Mouse (Mus musculus) liver, embryonic 12.5 days (tissue): ENCODE data around the gene 1700019D03Rik. TPM values are rescaled to one million over a fixed set of nuclear protein-coding genes. Genes with fewer than 3 reads are reported as not detected.
A peak's percentile ranks its signal among the peaks of the same experiment; 100 is the strongest.

Experiments used
- ATAC-seq: fragments of 200-750 bp; cut with Nextera tagmentation; 2 replicates; pipeline ENCODE4 v1.8.0; 2017; ENCODE audit warnings: moderate number of reproducible peaks, mild to moderate bottlenecking, moderate library complexity
- H3K27ac ChIP-seq: fragments of 300-500 bp; sonication (generic); 2 replicates; pipeline ENCODE4 v1.5.1; 2016; ENCODE audit warnings: mild to moderate bottlenecking
- H3K27me3 ChIP-seq: fragments of 300-500 bp; sonication (generic); replicated peaks from 2 replicates; pipeline ENCODE4 v1.6.1; 2016; ENCODE audit warnings: mild to moderate bottlenecking, moderate library complexity
- H3K36me3 ChIP-seq: fragments of 300-500 bp; sonication (generic); 2 replicates; pipeline ENCODE4 v1.6.1; 2016; ENCODE audit warnings: mild to moderate bottlenecking, moderate library complexity
- H3K4me1 ChIP-seq: fragments of 300-500 bp; sonication (generic); 2 replicates; pipeline ENCODE4 v1.6.1; 2016
- H3K4me2 ChIP-seq: fragments of 300-500 bp; sonication (generic); 2 replicates; pipeline ENCODE4 v1.6.1; 2016; ENCODE audit warnings: mild to moderate bottlenecking, moderate library complexity
- H3K4me3 ChIP-seq: fragments of 300-500 bp; sonication (generic); 2 replicates; pipeline ENCODE4 v1.5.1; 2016; ENCODE audit warnings: mild to moderate bottlenecking, moderate library complexity
- H3K9ac ChIP-seq: fragments of 300-500 bp; sonication (generic); 2 replicates; pipeline ENCODE4 v1.6.1; 2016; ENCODE audit warnings: mild to moderate bottlenecking, moderate library complexity
- H3K9me3 ChIP-seq: fragments of 300-500 bp; sonication (generic); replicated peaks from 2 replicates; pipeline ENCODE4 v1.6.1; 2016; ENCODE audit warnings: mild to moderate bottlenecking, moderate library complexity
- WGBS: fragments of 180-500 bp; shearing (Covaris S2); methylation state at CpG from one replicate; pipeline ENCODE4 v1.1.7; 2016; ENCODE audit not compliant: insufficient replicate concordance; 5-methylcytosine and 5-hydroxymethylcytosine counted together
- polyA plus RNA-seq: library from polyadenylated mRNA; unstranded; fragments of >200 nt; fragmentation: Nextera tagmentation; extraction: Ambion mirVana; gene quantifications from 2 replicates; pipeline ENCODE4 v1.2.1, GENCODE M21; 2016

Gene 1700019D03Rik
- 7.5 and 8.0 TPM in 2 replicates for polyA plus RNA-seq

DNA sequence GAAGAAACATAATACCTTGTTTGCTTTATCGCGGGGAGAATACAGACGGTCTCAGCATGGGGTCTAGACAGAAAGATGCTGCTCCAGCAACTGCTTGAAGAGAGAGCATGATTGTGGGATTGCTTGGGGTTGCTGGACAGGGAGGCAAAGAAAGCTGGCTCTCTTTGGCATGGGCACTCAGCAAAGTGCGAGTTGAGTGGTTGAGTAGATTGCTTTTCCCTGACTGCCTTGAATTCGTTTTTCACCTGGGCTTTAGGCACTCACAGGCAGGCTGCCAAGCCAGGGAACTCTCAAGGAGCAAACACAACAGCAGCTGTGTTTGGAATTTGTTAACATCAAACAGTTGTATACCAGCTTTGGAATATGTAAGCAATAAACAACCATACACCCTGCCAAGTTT lies at the start of gene 1700019D03Rik:
Gene 1700019D03Rik (minus strand): TSS at position 101 of the 400 bp plus-strand sequence.
- Histone ChIP-seq H3K4me1 (no peaks in the 10 kb centered on the region), H3K27me3 (no peaks in the 10 kb centered on the region), H3K27ac (no peak within 1 kb of the TSS), H3K9me3 (no peaks in the 10 kb centered on the region), H3K9ac (no peak within 1 kb of the TSS), H3K4me3 (no peak within 1 kb of the TSS), H3K36me3 (no peaks in the 10 kb centered on the region), H3K4me2 (no peak within 1 kb of the TSS)
- no peak for ATAC-seq
- WGBS, result 50% methylated on average over 5 of the region's 5 CpGs

GRCm38 (mm10) chr1:53063921-53064320 lies 43.9 kb upstream of the 1700019D03Rik start:
- no peak for ATAC-seq
- WGBS, result 70% methylated on average over 4 of the region's 4 CpGs
- Histone ChIP-seq H3K27me3 (no peaks in the 10 kb centered on the region), H3K9ac (no peak overlapping the region), H3K27ac (no peak overlapping the region), H3K9me3 (no peaks in the 10 kb centered on the region), H3K36me3 (no peaks in the 10 kb centered on the region), H3K4me1 (no peaks in the 10 kb centered on the region), H3K4me2 (no peak overlapping the region), H3K4me3 (no peak overlapping the region)

- Histone ChIP-seq H3K27me3 (no peaks in the 10 kb centered on the region), H3K4me1 (no peaks in the 10 kb centered on the region), H3K27ac (no peak overlapping the region), H3K4me3 (no peak overlapping the region), H3K9me3 (no peaks in the 10 kb centered on the region), H3K36me3 (no peaks in the 10 kb centered on the region), H3K9ac (no peak overlapping the region), H3K4me2 (no peak overlapping the region)
- WGBS, result 68% methylated on average over 13 of the region's 13 CpGs
- ATAC-seq, result no peak
These were observed 42.1 kb upstream of the 1700019D03Rik start for GRCm38 (mm10) chr1:53061871-53062608.

DNA sequence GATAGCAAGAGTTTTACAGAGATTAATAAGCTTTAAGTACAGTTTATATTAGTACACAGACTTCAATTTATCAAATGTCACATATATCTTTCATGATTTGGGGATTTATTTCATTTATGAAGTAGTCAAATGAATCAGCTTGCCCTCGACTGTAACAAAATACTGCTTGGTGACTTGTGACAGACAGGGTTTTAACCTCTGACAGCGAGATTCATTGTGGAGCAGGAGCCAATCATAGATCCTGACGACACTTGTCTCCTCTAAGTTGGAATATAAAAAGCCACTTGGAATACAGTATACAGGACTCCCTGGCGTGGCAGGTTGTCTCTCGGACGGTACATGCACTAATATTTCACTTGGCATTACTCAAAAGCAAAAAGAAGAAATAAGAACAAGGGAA lies 41.4 kb upstream of the 1700019D03Rik start, which contains the start of gene Mstn:
Gene Mstn (plus strand): TSS at position 301 of the 400 bp plus-strand sequence.
- 64% methylated on average over 6 of the region's 6 CpGs for WGBS
- no peak for ATAC-seq
- Histone ChIP-seq H3K4me2 (no peak within 1 kb of the TSS), H3K36me3 (no peaks in the 10 kb centered on the region), H3K4me3 (no peak within 1 kb of the TSS), H3K9me3 (no peaks in the 10 kb centered on the region), H3K4me1 (no peaks in the 10 kb centered on the region), H3K27me3 (no peaks in the 10 kb centered on the region), H3K9ac (no peak within 1 kb of the TSS), H3K27ac (no peak within 1 kb of the TSS)

- no peaks in the 10 kb centered on the region for H3K4me1 ChIP-seq
- no peaks in the 10 kb centered on the region for H3K27me3 ChIP-seq
- 75% methylated on average over 8 of the region's 8 CpGs for WGBS
- H3K36me3 ChIP-seq, result no peaks in the 10 kb centered on the region
- ATAC-seq, result no peak
- H3K4me2 ChIP-seq, result no peak overlapping the region
- no peaks in the 10 kb centered on the region for H3K9me3 ChIP-seq
- H3K9ac ChIP-seq, result no peak overlapping the region
- H3K4me3 ChIP-seq, result no peak overlapping the region
- no peak overlapping the region for H3K27ac ChIP-seq
These were observed 40.5 kb upstream of the 1700019D03Rik start for GRCm38 (mm10) chr1:53060499-53060898.

DNA sequence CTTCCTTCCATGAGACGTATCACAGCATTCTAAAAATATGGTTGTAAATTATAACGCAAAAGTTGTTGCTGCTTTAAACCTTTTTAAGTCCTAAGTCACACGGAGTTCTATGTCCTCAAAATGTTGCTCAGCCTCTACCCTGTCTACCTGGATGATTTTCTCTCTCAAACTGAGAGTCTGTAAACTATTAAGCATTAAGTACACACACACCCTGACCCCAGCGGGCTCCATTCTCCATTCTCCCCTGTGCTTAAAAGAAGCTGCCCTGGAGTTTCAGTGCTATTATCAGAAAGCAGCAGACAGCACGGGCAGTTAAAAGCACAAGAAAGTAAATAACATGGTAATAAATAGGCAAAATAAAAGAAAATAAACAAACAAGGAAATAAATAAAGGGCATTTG lies 39.1 kb upstream of the 1700019D03Rik start:
- Histone ChIP-seq H3K4me2 (no peak overlapping the region), H3K27me3 (no peaks in the 10 kb centered on the region), H3K9ac (no peak overlapping the region), H3K4me1 (no peaks in the 10 kb centered on the region), H3K36me3 (no peaks in the 10 kb centered on the region), H3K27ac (no peak overlapping the region; the same call in 1 of the 2 replicates), H3K9me3 (no peaks in the 10 kb centered on the region), H3K4me3 (no peak overlapping the region)
- 62% methylated on average over 5 of the region's 5 CpGs for WGBS
- ATAC-seq, result 0 out of 2 replicates have a peak, but pooled peaks have one; percentile 63

DNA sequence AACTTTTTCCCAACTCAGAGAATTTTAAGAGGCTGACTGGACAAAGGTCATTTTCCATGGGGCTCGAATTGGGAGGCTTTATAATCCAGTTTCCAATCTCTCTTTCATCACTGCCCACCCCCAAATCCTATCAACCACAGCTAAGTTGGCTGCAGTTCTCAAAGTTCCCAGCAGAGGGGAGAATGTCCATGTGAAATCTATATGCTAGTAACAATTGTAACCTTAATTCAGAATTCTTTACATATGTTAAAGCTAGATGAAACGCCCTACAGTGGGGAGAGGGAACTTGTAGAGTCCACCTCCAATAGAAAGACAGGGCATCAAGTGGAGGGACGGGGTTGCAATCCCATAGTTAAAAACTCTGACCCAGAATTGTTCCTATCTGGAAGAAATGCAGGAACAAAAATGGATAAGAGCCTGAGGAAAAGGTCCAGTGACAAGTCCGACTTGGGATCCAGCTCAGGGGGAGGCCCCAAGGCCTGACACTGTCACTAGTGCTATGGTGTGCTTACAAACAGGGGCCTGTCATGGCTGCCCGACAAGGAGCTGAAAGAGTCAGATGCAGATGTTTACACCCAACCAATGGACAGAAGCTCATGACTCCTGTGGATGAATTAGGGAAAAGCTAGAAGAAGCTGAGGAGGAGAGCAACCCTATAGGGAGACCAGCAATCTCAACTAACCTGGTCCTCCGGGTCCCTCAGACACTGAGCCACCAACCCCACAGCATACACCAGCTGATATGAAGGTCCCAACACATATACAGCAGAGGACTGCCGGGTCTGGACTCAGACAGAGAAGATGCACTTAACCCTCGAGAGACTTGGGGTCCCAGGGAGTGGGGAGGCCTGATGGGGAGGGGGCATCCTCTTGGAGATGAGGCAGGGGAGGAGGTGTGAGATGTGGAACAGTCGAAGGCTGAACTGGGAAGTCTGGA lies 33.4 kb upstream of the 1700019D03Rik start:
- 34% methylated on average over 9 of the region's 9 CpGs for whole genome bisulfite sequencing
- no peaks in the 10 kb centered on the region for H3K27me3 ChIP-seq
- no peak overlapping the region for H3K4me2 ChIP-seq
- no peak for ATAC-seq
- no peaks in the 10 kb centered on the region for H3K4me1 ChIP-seq
- H3K27ac ChIP-seq, result no peak overlapping the region
- no peak overlapping the region for H3K4me3 ChIP-seq
- no peaks in the 10 kb centered on the region for H3K9me3 ChIP-seq
- no peak overlapping the region for H3K9ac ChIP-seq
- no peaks in the 10 kb centered on the region for H3K36me3 ChIP-seq

GRCm38 (mm10) chr1:53049763-53050427 lies 29.9 kb upstream of the 1700019D03Rik start:
- WGBS, result 60% methylated on average over 8 of the region's 8 CpGs
- Histone ChIP-seq H3K9ac (no peak overlapping the region), H3K36me3 (no peaks in the 10 kb centered on the region), H3K4me1 (no peaks in the 10 kb centered on the region), H3K27me3 (no peaks in the 10 kb centered on the region), H3K9me3 (no peaks in the 10 kb centered on the region), H3K27ac (no peak overlapping the region), H3K4me3 (no peak overlapping the region), H3K4me2 (no peak overlapping the region)
- ATAC-seq, result no peak

- ATAC-seq, result no peak
- 70% methylated on average over 5 of the region's 5 CpGs for WGBS
- Histone ChIP-seq H3K27ac (no peak overlapping the region), H3K4me1 (no peaks in the 10 kb centered on the region), H3K4me3 (no peak overlapping the region), H3K4me2 (no peak overlapping the region), H3K27me3 (no peaks in the 10 kb centered on the region), H3K9me3 (no peaks in the 10 kb centered on the region), H3K36me3 (no peaks in the 10 kb centered on the region), H3K9ac (no peak overlapping the region)
These were observed 17.5 kb upstream of the 1700019D03Rik start for GRCm38 (mm10) chr1:53037443-53037871.

DNA sequence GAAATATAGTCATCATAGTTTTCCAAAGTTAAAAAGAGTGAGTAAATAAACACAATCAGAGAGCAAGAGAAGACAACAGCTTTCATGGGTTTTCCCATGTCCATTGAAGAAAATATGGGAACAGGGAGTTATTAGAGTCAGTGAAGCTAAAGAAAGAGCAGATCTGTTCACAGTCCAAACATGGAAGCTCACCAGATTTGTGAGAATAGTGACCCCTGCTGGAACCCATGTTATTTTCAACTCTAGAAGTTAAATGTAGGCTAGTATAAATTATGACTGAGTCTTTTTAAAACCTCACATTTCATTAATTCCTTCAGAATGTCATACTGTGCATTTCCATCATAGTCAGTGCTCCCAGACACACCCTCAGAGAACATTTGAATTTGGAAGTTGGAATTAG lies 12.6 kb upstream of the 1700019D03Rik start:
- ATAC-seq, result no peak
- Histone ChIP-seq H3K36me3 (no peaks in the 10 kb centered on the region), H3K27me3 (no peaks in the 10 kb centered on the region), H3K9me3 (no peaks in the 10 kb centered on the region), H3K4me3 (no peak overlapping the region), H3K4me1 (no peaks in the 10 kb centered on the region), H3K4me2 (no peak overlapping the region), H3K9ac (no peak overlapping the region), H3K27ac (no peak overlapping the region)

GRCm38 (mm10) chr1:53018746-53019505 lies 1.1 kb downstream of the 1700019D03Rik start:
- no peaks in the 10 kb centered on the region for H3K27me3 ChIP-seq
- H3K9me3 ChIP-seq, result no peaks in the 10 kb centered on the region
- ATAC-seq, result no peak
- no peak overlapping the region for H3K27ac ChIP-seq
- no peaks in the 10 kb centered on the region for H3K4me1 ChIP-seq
- no peak overlapping the region for H3K9ac ChIP-seq
- no peak overlapping the region for H3K4me3 ChIP-seq
- no peaks in the 10 kb centered on the region for H3K36me3 ChIP-seq
- H3K4me2 ChIP-seq, result no peak overlapping the region
- WGBS, result 60% methylated on average over 3 of the region's 3 CpGs
